Mouse (Mus musculus): ENCODE data around the gene Pi4k2a.

GRCm38 (mm10) chr19:42071221-42071620, 19.0 kb upstream of the Pi4k2a start:
- TF ChIP-seq CTCF (IDR thresholded peaks at IDR 0.05; ENCODE audit: borderline replicate concordance, extremely low read depth, insufficient read depth, insufficient read length) (no peak; the same call in 1 of the 2 replicates), POLR2A (IDR thresholded peaks at IDR 0.05; ENCODE audit: borderline replicate concordance, extremely low read depth, insufficient read depth, insufficient read length, poor library complexity, severe bottlenecking) (no peak)
